Mouse (Mus musculus) cerebellum, adult 2 months (tissue): ENCODE measurements at regions not wholly inside any gene's neighbourhood (a gene's known extent, or its start where the extent isn't known, plus 50 kb on each side); places are given as distances from the start of the nearest gene placed in this dataset.
A peak's percentile ranks its signal among the peaks of the same experiment; 100 is the strongest.
"Not testable (repeated sequence)": the region's sequence is repeated elsewhere in the genome, so short reads cannot be mapped to it uniquely, and the experiment has no call there.

Source experiments
- DNase-seq, 2 experiments: peaks; one replicate each; pipeline ENCODE4 v3.0.0; 2021
- H3K27ac ChIP-seq: fragments of 200-500 bp; 2 replicates; pipeline ENCODE4 v1.5.1; 2012; ENCODE audit warnings: low read length, control low read depth, inconsistent platforms; ENCODE audit not compliant: insufficient read depth
- H3K27me3 ChIP-seq: fragments of 200-500 bp; 2 replicates; pipeline ENCODE4 v1.6.1; 2012; ENCODE audit warnings: inconsistent platforms, mild to moderate bottlenecking, low read length, moderate library complexity; ENCODE audit not compliant: control insufficient read depth, insufficient read depth
- H3K4me1 ChIP-seq: fragments of 200-500 bp; 2 replicates; pipeline ENCODE4 v1.6.1; 2011; ENCODE audit warnings: low read length; ENCODE audit not compliant: control insufficient read depth, insufficient read depth
- H3K4me3 ChIP-seq: fragments of 200-500 bp; replicated peaks from 2 replicates; pipeline ENCODE3; 2011; ENCODE audit warnings: mild to moderate bottlenecking, low read depth, low read length, control low read depth; ENCODE audit not compliant: insufficient read depth
- CTCF ChIP-seq: fragments of 200-500 bp; IDR thresholded peaks from 2 replicates; pipeline ENCODE4 v1.5.1; 2011; ENCODE audit warnings: low read depth, mild to moderate bottlenecking, control low read depth, low read length, moderate library complexity, borderline replicate concordance; ENCODE audit not compliant: insufficient read depth
- POLR2A ChIP-seq: fragments of 200-500 bp; IDR thresholded peaks from 2 replicates; pipeline ENCODE4 v1.6.1; 2011; ENCODE audit warnings: low read length, control low read depth, borderline replicate concordance; ENCODE audit not compliant: insufficient read depth
- WGBS: fragments of 180-500 bp; shearing (Covaris S2); methylation state at CpG from one replicate; pipeline ENCODE4 v1.1.7; 2018; 5-methylcytosine and 5-hydroxymethylcytosine counted together

DNA sequence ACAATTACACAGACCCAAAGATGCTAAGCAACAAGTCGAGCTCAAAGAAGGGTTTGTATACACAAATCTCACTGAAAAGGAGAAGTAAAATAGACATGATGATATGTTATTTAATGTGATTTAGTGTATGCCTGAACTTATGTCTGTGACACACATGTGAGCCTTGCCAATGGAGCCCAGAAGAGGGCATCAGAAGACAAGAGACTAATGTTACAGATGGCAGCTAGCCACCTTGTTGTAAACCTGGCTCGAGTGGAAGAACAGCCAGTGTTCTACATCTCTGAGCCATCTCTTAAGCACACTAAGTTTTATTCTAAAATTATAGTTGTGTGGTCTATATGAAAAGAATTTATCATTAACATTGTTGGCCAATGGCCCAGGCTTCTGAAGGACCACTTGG lies 943.7 kb upstream of the Prmt6 start:
- DNase-seq, result no peak
- no peak overlapping the region for H3K27ac ChIP-seq
- H3K27me3 ChIP-seq, result no peaks in the 10 kb centered on the region
- no peak overlapping the region for H3K4me3 ChIP-seq
- TF ChIP-seq CTCF (no peak), POLR2A (no peak)
- no peaks in the 10 kb centered on the region for H3K4me1 ChIP-seq
- WGBS, result 44% methylated on average over 2 of the region's 2 CpGs

DNA sequence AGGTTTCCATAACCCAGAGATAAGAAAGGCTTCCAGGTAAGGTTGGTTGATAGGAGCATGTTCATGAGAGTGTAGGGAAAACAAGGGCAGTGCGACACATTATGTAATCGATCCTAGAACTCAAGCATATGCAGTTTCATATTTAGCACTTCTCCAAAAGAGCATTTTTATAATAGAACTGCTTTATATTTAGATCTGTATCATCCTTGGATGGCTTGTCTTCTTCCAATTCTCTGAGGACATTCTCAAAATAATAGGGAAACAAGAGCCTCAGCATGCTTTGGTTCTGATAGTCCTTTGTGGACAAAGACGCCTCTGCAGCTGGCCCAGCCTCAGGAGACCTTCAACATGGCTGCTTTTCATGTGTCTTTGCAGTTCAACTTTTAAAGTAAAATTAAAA lies 915.9 kb upstream of the Prmt6 start:
- Histone ChIP-seq H3K27me3 (no peaks in the 10 kb centered on the region; the same call in 1 of the 2 replicates), H3K4me1 (no peaks in the 10 kb centered on the region), H3K27ac (no peak overlapping the region), H3K4me3 (no peak overlapping the region)
- WGBS, result 90% methylated on average over 3 of the region's 3 CpGs
- TF ChIP-seq CTCF (no peak), POLR2A (no peak)
- DNase-seq, result no peak

DNA sequence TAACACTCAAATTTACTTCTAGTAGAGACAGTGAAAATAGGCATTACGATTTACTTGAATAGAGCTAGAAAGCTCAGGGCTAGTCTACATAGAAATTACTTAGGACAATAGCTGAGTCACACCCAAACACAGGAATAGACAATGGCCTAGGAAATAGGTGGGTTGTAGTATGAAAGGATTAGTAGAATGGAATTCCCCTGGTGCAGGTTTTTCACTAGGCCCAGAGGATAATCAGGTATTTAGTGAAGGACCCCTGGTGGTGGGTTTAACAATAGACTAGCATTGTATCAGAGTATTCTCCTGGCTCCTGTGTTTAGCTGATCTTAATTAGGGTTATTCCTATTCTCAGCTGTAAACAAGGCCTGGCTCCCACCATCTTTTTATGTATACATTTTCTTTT lies 890.4 kb upstream of the Prmt6 start:
- DNase-seq, H3K27ac ChIP-seq, H3K27me3 ChIP-seq, H3K4me3 ChIP-seq, H3K4me1 ChIP-seq: not testable (repeated sequence)
- 93% methylated on average over 1 of the region's 1 CpGs for WGBS

DNA sequence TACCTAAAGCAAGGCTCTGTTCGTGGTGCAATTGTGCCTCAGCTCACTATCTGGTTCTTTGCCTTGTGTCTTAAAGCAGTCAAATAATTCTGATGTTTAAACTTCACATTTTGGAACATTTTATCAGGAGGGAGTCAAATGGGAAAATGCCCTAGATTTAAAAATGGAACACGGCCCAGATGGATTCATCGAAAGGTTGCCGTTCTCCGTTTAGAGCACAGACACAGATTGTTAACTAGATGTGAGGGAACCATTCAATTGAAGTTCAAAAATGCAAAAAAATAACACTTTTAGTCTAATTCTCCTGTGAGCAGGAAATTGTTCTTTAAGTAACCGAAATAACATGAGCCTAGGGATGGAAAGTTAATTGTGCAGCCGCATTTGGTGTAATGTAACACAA lies 858.2 kb upstream of the Prmt6 start:
- peak in 1 of 2 experiments; percentile 7 for DNase-seq
- H3K27ac ChIP-seq, result no peak overlapping the region
- H3K27me3 ChIP-seq, result no peaks in the 10 kb centered on the region
- no peaks in the 10 kb centered on the region for H3K4me1 ChIP-seq
- H3K4me3 ChIP-seq, result no peak overlapping the region
- TF ChIP-seq POLR2A (no peak), CTCF (no peak)
- 90% methylated on average over 7 of the region's 7 CpGs for WGBS

DNA sequence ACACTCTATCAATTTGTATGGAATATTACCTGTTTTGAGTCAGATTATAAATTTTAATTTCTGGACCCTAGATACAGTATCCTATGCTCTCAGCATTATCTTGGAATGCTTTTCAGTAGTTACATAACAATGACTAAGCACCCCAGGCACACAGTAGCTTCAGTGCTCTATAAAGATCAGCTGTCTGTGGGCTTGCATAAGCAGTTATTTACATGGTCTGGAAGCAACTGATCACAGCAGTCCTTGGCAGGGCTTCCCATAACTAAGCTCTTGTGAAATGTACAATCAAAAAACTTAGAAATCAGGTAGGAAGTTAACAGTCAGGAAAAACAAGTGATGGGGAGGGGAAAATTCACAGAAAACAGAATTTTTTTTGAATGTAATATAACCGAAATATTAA lies 851.8 kb upstream of the Prmt6 start:
- H3K27ac ChIP-seq, result no peak overlapping the region
- peak in 1 of 2 experiments; percentile 14 for DNase-seq
- no peak for TF ChIP-seq POLR2A
- H3K27me3 ChIP-seq, result no peaks in the 10 kb centered on the region
- 81% methylated on average over 1 of the region's 1 CpGs for WGBS
- H3K4me3 ChIP-seq, result no peak overlapping the region
- H3K4me1 ChIP-seq, result no peaks in the 10 kb centered on the region

DNA sequence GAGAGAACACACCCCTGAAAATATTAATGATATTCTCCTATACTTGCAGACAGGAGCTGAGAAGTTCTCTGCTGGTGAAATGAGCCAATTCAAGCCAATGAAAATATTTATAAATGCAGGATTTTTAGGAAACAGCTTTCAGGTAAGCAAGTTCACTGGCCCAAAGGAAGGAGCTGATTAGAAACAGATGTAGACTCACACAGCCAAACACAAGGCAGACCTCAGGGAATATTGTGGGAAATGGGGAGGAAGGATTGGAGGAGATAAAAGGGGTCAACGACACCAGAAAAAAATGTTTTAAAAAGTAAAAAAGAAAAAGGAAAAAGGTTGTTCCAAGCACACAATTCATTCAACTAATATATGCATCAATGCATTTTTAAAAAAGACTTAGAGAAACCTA lies 823.5 kb upstream of the Prmt6 start:
- Histone ChIP-seq H3K4me1 (no peaks in the 10 kb centered on the region), H3K27ac (no peak overlapping the region), H3K4me3 (no peak overlapping the region), H3K27me3 (no peaks in the 10 kb centered on the region)
- DNase-seq, result no peak
- 70% methylated on average over 1 of the region's 1 CpGs for whole genome bisulfite sequencing
- no peak for TF ChIP-seq POLR2A
- TF ChIP-seq CTCF, result no peak

DNA sequence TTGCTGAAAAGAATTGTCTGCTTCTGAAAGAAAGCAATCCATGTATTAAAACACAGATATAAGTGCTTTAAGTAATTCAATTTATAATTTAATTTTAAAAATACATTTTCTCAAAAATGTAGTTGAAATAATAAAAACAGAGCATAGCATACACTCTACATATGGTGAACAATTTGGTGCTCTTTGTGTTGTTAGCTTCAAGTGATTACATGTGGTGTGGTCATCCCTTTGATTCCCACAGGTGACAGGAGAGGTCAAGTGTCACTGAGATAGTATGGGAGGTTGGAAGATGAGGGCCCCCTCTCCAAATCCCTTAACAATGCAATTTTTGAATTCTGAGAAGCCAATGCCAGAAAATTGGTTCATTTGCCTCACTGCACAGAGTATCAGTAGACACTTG lies 819.5 kb upstream of the Prmt6 start:
- H3K4me3 ChIP-seq, result no peak overlapping the region
- H3K27ac ChIP-seq, result no peak overlapping the region
- no peaks in the 10 kb centered on the region for H3K4me1 ChIP-seq
- no peaks in the 10 kb centered on the region for H3K27me3 ChIP-seq
- no peak for TF ChIP-seq CTCF
- no peak for TF ChIP-seq POLR2A
- DNase-seq, result no peak

DNA sequence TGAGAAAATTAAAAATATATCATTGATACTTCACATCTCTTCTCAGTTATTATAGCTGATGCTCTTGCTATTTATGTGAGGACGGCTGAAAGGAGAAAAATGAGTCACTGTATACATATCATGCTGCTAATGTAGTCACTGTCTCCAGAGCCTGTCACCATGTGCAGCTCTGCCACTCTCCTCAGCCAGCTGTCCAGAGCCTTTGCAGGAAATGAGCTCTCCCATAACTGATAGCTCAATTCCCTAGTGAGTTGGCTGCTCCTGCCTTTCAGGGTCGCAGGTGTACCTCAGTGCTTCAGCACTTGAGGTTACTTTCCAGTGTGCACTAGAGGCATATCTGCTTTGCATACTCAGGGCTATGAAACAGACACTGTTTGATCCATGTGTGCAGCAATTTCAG lies 819.0 kb upstream of the Prmt6 start:
- TF ChIP-seq CTCF, result no peak
- TF ChIP-seq POLR2A, result no peak
- H3K27ac ChIP-seq, result no peak overlapping the region
- 61% methylated on average over 2 of the region's 2 CpGs for WGBS
- no peak overlapping the region for H3K4me3 ChIP-seq
- H3K27me3 ChIP-seq, result no peaks in the 10 kb centered on the region
- no peaks in the 10 kb centered on the region for H3K4me1 ChIP-seq
- no peak for DNase-seq

DNA sequence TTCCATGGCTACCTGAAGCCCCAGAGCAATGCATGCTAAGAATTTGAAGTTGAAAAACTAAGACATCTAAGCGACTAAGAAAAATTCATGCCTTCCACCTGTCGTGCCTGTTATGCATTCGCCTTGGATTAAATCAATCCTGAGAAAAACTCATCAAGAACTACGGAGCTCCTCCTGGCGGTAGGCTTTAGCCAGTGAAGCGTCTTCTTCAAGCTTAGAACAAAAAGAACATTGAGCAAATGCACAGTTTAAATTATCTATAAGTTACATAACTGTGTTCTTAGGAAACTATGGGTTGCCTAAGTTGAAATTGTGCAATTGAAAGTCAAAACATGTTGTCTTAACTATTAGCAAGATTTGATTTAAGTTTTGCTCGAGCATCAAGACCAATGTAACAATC lies 818.4 kb upstream of the Prmt6 start:
- Histone ChIP-seq H3K4me1 (no peaks in the 10 kb centered on the region), H3K27ac (no peak overlapping the region), H3K4me3 (no peak overlapping the region), H3K27me3 (no peaks in the 10 kb centered on the region)
- WGBS, result 21% methylated on average over 7 of the region's 7 CpGs
- DNase-seq, result peak; percentile 18 to 32
- TF ChIP-seq CTCF (no peak), POLR2A (no peak)
